Mouse (Mus musculus) megakaryocyte-erythroid progenitor cell, adult 5-6 weeks (primary cell): ENCODE results near the gene Ptpn1. TPM values are rescaled to one million over a fixed set of nuclear protein-coding genes. Genes with fewer than 3 reads are reported as not detected.

Experiments used
- ATAC-seq: replicated peaks from 2 replicates; pipeline ENCODE4 v1.8.0; 2016; ENCODE audit warnings: mild to moderate bottlenecking, inconsistent platforms; ENCODE audit not compliant: severe bottlenecking, poor library complexity, low FRiP score, low TSS enrichment
- total RNA-seq, 2 experiments: library from RNA; stranded (forward) in 1 of 2; stranded (reverse) in 1 of 2; fragments of 200-1000, 215-1000 nt in 1 of 2; fragments of >200 nt in 1 of 2; fragmentation: Nextera tagmentation in 1 of 2; gene quantifications; 2 replicates each; pipeline ENCODE4 v1.2.3; 2014 to 2017

The Ptpn1 gene
- total RNA-seq (2014; fragmentation: Nextera tagmentation) = 24.3 and 29.1 TPM in 2 replicates
- 31.9 and 56.4 TPM in 2 replicates for total RNA-seq (2017)

- ATAC-seq = peak; percentile 95
Observed at GRCm38 (mm10) chr2:167931985-167932726, at the start of gene Ptpn1. Gene Ptpn1, plus strand, starts transcription at chr2:167932057.

GRCm38 (mm10) chr2:167886485-167886884, 45.4 kb upstream of the Ptpn1 start:
- no peak for ATAC-seq

GRCm38 (mm10) chr2:167887516-167888347, 44.1 kb upstream of the Ptpn1 start:
- peak; percentile 38 for ATAC-seq

- no peak for ATAC-seq
Observed at GRCm38 (mm10) chr2:167888834-167889233, 43.0 kb upstream of the Ptpn1 start.

- no peak for ATAC-seq
Observed at GRCm38 (mm10) chr2:167889886-167890285, 42.0 kb upstream of the Ptpn1 start.

GRCm38 (mm10) chr2:167891908-167892307, 39.9 kb upstream of the Ptpn1 start:
- peak; percentile 39 for ATAC-seq

- ATAC-seq = no peak
Observed at GRCm38 (mm10) chr2:167893680-167894079, 38.2 kb upstream of the Ptpn1 start.

- ATAC-seq = peak; percentile 78
Observed at GRCm38 (mm10) chr2:167894948-167895372, 36.9 kb upstream of the Ptpn1 start.

- ATAC-seq = no peak
Observed at GRCm38 (mm10) chr2:167897896-167898295, 34.0 kb upstream of the Ptpn1 start.

- no peak for ATAC-seq
Observed at GRCm38 (mm10) chr2:167899989-167900421, 31.9 kb upstream of the Ptpn1 start.

GRCm38 (mm10) chr2:167902116-167902703, 29.6 kb upstream of the Ptpn1 start:
- no peak for ATAC-seq

GRCm38 (mm10) chr2:167903242-167903952, 28.5 kb upstream of the Ptpn1 start:
- no peak for ATAC-seq

GRCm38 (mm10) chr2:167904621-167905367, 27.1 kb upstream of the Ptpn1 start:
- ATAC-seq = no peak

GRCm38 (mm10) chr2:167905561-167905960, 26.3 kb upstream of the Ptpn1 start:
- ATAC-seq = no peak

GRCm38 (mm10) chr2:167906729-167907128, 25.1 kb upstream of the Ptpn1 start:
- ATAC-seq = no peak

GRCm38 (mm10) chr2:167909531-167910177, 22.2 kb upstream of the Ptpn1 start:
- ATAC-seq = no peak

- no peak for ATAC-seq
Observed at GRCm38 (mm10) chr2:167910178-167910540, 21.7 kb upstream of the Ptpn1 start.

GRCm38 (mm10) chr2:167911511-167911910, 20.3 kb upstream of the Ptpn1 start:
- ATAC-seq = no peak
